Mouse (Mus musculus) urinary bladder, adult 18-20 months (tissue): ENCODE measurements around the gene Tipin.

ENCODE experiments used
- DNase-seq, 2 experiments: peaks; one replicate each; pipeline ENCODE4 v3.0.0; 2022; ENCODE audit warnings: low spot score in 2 of 2, mixed read lengths in 2 of 2

The Tipin gene

GRCm38 (mm10) chr9:64343656-64344055 is 62.3 kb downstream of the Tipin start:
- no peak for DNase-seq

GRCm38 (mm10) chr9:64345931-64346330 is 64.5 kb downstream of the Tipin start:
- no peak for DNase-seq

GRCm38 (mm10) chr9:64347377-64347776 is 66.0 kb downstream of the Tipin start:
- DNase-seq = no peak

GRCm38 (mm10) chr9:64349490-64349889 is 68.1 kb downstream of the Tipin start:
- no peak for DNase-seq

GRCm38 (mm10) chr9:64351191-64351590 is 69.8 kb downstream of the Tipin start:
- no peak for DNase-seq
